Mouse (Mus musculus): Measurements from ENCODE around the gene Fam25c. TPM values are rescaled to one million over a fixed set of nuclear protein-coding genes. Genes with fewer than 3 reads are reported as not detected.

The Fam25c gene
- total RNA-seq (2022) = 1 to 10 TPM in 1 of 4 experiments, not detected in 3; 1.3 TPM

GRCm38 (mm10) chr14:34355301-34355700 is at the start of gene Fam25c:
Fam25c (minus strand) TSS chr14:34355433.
- no peak for DNase-seq (ENCODE audit: low spot score in 2 of 2)

DNA sequence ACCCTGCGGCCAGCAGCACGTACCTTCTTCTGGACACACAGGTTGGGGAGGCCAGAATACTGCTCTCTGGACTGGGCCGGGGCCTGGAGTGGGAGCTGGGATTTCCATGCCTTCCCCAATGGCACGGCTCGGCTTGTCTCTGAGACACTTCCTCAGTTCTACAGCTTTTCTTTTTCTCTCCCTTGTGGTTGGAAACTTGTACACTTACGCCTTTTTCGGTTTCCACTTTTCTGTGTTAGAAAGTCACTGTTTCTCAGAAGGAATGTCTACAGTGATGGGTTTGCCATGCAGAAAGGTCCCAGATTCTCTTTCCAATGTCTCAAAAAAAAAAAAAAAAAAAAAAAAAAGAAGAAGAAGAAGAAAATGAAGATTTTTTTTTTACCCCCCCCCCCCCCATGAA is 48.2 kb upstream of the Fam25c start:
- no peak for DNase-seq (ENCODE audit: low spot score in 2 of 2)

- no peak for DNase-seq (ENCODE audit: low spot score in 2 of 2)
These were observed 47.6 kb upstream of the Fam25c start for GRCm38 (mm10) chr14:34402871-34403270.

- peak; percentile 23 to 52 for DNase-seq (ENCODE audit: low spot score in 2 of 2)
These were observed 45.9 kb upstream of the Fam25c start for GRCm38 (mm10) chr14:34401135-34401534.

GRCm38 (mm10) chr14:34400021-34400420 is 44.8 kb upstream of the Fam25c start:
- DNase-seq (ENCODE audit: low spot score in 2 of 2) = no peak

DNA sequence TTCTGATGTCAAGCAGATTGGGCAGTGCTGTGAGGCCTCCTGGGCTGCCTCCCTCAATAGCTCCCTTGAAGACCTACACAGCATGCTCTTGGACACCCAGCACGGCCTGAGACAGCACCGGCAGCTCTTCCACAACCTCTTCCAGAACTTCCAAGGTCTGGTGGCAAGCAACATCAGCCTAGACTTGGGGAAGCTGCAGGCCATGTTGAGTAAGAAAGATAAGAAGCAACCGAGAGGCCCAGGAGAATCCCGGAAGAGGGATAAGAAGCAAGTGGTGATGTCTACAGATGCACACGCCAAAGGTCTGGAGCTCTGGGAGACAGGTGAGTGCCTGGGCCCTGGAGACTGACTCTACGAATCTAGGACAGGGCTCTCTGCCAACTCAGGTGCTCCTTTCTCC is 44.1 kb upstream of the Fam25c start:
- DNase-seq (ENCODE audit: low spot score in 2 of 2) = no peak

GRCm38 (mm10) chr14:34398901-34399300 is 43.7 kb upstream of the Fam25c start:
- no peak for DNase-seq (ENCODE audit: low spot score in 2 of 2)

DNA sequence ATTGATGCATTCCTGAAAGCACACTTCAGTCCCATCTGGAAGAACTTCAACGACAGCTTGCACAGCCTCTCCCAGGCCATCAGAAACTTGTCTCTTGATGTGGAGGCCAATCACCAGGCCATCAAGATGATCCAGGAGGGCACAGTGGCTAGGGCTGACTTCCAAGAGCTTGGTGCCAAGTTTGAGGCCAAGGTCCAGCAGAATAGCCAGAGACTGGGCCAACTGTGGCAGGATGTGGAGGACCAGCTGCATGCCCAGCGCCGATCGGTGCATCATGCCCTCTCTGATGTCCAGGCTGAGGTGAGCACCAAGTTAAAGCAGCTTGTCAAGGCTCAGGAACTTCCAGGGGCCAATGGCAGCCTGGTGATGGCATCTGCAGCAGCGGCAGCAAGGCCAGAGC is 42.6 kb upstream of the Fam25c start:
- no peak for DNase-seq (ENCODE audit: low spot score in 2 of 2)

DNA sequence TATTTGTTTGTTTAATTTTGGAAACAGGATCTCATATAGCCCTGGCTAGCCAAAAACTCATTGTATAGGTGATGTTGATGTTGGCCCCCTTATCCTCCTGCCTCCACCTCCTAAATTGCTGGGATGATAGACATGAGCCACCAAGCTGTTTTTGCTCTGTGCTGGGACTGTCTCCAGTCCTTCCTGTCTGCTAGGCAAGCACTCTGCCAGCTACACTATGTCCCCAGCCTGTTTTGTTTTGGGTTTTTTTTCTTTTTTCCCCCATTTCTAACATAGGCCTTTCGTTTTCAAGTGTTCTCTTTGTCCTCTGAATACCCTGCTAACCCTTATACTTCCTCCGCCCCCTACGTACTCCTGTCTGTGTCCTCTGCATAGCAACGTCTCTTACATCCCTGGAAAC is 38.1 kb upstream of the Fam25c start:
- no peak for DNase-seq (ENCODE audit: low spot score in 2 of 2)

DNA sequence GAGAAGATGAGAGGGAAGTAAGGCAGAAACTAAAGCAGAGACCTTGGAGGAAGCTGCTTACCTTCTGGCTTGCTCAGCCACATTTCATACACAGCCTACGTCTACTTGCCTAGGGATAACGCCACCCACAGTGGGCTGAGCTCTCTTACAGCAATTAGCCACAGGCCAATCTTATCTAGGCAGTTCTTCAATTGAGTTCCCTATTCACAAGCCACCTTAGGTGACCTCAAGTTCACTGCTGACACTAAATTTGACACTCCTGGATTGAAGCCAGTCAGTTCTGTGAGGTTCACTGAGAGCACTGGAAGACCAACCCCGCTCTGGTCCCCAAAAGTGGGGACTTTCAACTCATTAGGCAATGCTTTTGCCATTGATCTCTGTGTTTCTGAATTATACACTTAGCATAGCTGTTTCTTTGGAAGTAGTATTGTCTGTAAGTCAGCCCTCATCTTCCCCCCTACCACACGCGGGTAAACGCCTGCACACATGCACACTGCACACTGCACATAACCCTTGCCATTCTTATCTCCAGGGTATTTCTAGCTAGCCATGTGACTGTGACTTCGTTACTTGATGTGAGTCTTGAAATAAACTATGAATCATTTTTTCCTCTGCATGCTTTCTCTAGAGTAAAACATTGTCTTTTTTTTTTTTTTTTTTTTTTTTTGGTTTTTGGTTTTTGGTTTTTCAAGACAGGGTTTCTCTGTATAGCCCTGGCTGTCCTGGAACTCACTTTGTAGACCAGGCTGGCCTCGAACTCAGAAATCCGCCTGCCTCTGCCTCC is 27.9 kb upstream of the Fam25c start:
- no peak for DNase-seq (ENCODE audit: low spot score in 2 of 2)

DNA sequence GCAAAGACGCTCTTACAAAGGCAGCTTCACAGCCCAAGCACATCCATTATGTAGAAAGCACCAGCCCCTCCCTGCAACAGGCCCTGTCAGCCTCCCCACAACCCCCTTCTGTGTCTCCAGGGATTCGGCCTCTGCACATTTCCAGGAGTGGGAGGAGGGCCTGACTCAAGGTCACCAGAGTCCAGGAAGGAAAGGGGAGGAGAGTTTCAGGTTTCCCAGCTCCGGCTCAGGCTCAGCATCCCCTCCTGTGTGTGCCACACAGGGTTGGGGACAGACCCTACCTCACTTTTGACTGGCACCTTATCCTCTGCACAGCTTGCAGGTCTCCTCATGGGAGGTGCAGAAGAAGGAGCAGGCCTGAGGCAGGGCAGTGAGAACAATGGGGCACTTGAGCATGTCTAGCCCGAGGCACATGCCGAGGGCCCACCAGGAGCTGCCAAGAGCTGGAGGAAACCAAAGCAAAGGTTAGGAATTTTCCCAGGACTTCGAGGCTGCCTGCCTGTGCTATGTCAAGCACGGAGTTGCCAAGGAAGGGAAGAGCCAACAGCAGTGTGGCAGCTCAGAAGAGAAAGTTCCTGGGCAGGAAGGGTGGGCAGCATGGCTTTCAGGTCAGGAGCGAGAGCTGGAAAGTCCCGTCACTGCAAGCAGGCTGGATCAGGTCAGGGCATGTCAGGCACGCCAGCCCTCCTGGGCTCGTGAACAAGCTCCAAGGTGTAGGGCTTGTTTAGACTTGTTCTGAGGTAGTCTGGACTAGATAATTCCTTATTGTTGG is 23.5 kb upstream of the Fam25c start:
- no peak for DNase-seq (ENCODE audit: low spot score in 2 of 2)

- no peak for DNase-seq (ENCODE audit: low spot score in 2 of 2)
These were observed 21.9 kb upstream of the Fam25c start for GRCm38 (mm10) chr14:34377121-34377520.

DNA sequence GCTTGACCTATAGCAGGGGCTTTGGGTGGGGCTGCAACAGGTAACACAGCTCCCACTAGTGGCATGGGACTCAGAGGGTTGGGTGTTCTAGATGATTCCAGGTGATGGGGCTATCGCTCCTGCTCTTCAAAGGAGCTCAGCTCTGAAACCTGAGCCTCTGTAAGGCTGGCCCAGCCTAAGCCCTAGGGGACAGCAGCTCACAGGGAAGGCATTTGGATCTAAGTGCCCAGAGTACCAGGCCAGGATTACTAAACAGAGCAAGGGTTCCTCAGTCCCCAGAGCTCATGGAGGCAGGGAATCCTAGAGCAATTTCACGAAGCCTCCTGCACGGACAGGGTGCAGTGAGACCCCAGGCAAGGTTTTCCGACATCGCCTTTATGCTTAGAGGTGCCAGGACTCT is 20.7 kb upstream of the Fam25c start:
- DNase-seq (ENCODE audit: low spot score in 2 of 2) = no peak

- no peak for DNase-seq (ENCODE audit: low spot score in 2 of 2)
These were observed 20.2 kb upstream of the Fam25c start, which contains the start of gene Mmrn2 for GRCm38 (mm10) chr14:34375415-34375904. Mmrn2 (plus strand) TSS chr14:34375465.

- DNase-seq (ENCODE audit: low spot score in 2 of 2) = no peak
These were observed 19.3 kb upstream of the Fam25c start, which contains the start of gene Sncg for GRCm38 (mm10) chr14:34374577-34374976. Sncg (minus strand) TSS chr14:34374789.

- DNase-seq (ENCODE audit: low spot score in 2 of 2) = no peak
These were observed 18.3 kb upstream of the Fam25c start for GRCm38 (mm10) chr14:34373581-34373980.

DNA sequence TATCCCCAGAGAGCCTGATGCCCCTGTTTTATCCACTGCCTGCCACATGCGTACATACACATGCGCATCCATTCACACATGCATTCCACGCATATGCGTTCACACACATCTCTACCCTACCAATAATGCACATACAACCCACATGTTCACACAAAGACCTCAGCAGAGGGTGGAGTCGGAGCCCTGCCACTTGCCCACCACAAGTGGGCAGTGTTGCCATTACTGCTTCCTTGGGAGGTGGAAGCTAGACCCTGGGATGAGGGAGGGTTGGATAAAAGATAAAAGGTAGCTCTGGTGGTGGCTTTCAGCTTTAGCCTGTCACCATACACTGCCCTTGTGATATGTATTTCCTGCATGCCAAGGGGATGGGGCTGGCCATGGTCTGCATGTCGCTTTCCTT is 17.4 kb upstream of the Fam25c start:
- DNase-seq (ENCODE audit: low spot score in 2 of 2) = no peak

- no peak for DNase-seq (ENCODE audit: low spot score in 2 of 2)
These were observed 16.5 kb upstream of the Fam25c start for GRCm38 (mm10) chr14:34371763-34372162.

GRCm38 (mm10) chr14:34370921-34371320 is 15.7 kb upstream of the Fam25c start:
- no peak for DNase-seq (ENCODE audit: low spot score in 2 of 2)

DNA sequence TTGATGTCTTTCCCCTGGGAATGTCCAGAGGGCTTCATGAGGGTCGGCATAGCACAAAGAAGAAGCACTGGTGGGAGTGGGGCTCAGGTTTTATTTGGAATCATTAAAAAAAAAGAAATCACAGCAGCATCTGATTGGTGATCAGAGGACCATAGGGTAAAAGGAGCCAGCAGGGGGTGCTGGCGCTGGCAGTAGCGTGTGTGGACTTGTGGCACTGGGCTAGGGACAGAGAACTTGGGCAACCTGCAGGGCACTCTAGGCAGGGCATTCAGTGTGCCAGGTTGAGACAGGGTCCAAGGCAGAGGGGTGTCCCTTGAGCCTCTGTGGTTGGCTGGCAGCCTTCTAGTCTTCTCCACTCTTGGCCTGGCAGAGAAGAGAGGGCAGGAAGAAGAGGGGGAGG is 15.0 kb upstream of the Fam25c start:
- DNase-seq (ENCODE audit: low spot score in 2 of 2) = no peak

DNA sequence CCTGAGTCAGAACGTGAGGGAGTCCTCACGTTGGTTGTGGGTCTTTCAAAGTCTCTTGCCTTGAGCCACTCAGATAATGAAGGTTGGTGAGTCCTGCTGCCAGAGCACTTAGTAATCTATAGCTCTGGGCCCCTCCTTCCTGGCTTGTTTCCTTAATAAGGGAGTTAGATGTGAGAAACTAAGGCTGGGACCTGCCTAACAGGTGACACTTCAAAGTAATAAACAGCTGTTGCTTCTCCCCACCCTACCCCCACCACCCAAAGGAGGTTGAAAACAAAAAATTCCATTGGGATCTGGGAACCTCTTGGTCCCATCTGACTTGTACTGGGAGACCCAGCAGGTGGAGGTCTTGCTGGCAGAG is 9.9 kb upstream of the Fam25c start:
- no peak for DNase-seq (ENCODE audit: low spot score in 2 of 2)
